Mouse (Mus musculus) small intestine, adult 2 months (tissue): ENCODE data around the gene Fuca1.

ENCODE experiments used
- CTCF ChIP-seq: fragments of 200-500 bp; IDR thresholded peaks from 2 replicates; pipeline ENCODE4 v1.5.1; 2012; ENCODE audit warnings: low read depth, mild to moderate bottlenecking, control low read depth, inconsistent platforms, low read length, moderate library complexity, mixed read lengths; ENCODE audit not compliant: insufficient replicate concordance, insufficient read length; ENCODE audit errors: extremely low read depth
- POLR2A ChIP-seq: fragments of 200-500 bp; IDR thresholded peaks from 2 replicates; pipeline ENCODE4 v1.6.1; 2012; ENCODE audit warnings: low read depth, mild to moderate bottlenecking, control low read depth, inconsistent platforms, low read length, moderate library complexity

DNA sequence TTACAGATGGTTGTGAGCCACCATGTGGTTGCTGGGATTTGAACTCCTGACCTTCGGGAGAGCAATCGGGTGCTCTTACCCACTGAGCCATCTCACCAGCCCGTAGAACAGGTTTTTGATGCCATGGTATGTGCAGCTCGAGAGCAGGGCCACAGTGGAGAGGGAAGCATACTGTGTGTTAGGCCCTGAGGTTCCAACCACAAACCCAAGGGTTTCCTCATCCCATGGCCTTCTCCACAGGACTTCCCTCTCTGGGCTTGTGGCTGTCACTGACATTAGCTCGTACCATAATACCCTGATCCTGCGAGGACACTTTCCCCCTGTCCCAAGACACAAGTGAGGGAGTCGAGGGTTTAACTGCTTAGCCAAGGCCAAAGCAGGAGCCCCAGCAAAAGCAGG is 21.5 kb upstream of the Fuca1 start:
- TF ChIP-seq CTCF (no peak), POLR2A (no peak)
